ENCODE assay signal across 21 mouse cellular contexts in genomic region chr12:83106120-83106517, GRCm38 (mm10).
DNase-seq lines count a peak whose midpoint lies in the region; ATAC-seq and TF ChIP-seq lines count a peak whose summit lies in the region.
"Had no signal": no experiment of that assay in that cellular context is flagged by ENCODE, and none has a peak within 500 bp of the region (broad histone marks: within the 10 kb centered on the region; RNA-seq: fewer than 3 reads in every experiment).

No protein-coding gene starts in this region.

- no peak for TF ChIP-seq EP300 in lung, postnatal 0 days (IDR thresholded peaks at IDR 0.05)

- H3K9me3 ChIP-seq in intestine, embryonic 14.5 days (ENCODE audit: control insufficient read depth, low read length) = no peaks in the 10 kb centered on the region
- no peaks in the 10 kb centered on the region for H3K9me3 ChIP-seq in intestine, postnatal 0 days (ENCODE audit: control insufficient read depth)
- no peaks in the 10 kb centered on the region for H3K9me3 ChIP-seq in lung, postnatal 0 days (ENCODE audit: low read length)
- no peaks in the 10 kb centered on the region for H3K9me3 ChIP-seq in liver, embryonic 12.5 days (replicated peaks)
- H3K9me3 ChIP-seq: forebrain, embryonic 13.5 days; hindbrain, embryonic 15.5 days; limb, embryonic 10.5 days; midbrain, embryonic 15.5 days; neural tube, embryonic 13.5 days had no signal

- H3K4me3 ChIP-seq in intestine, embryonic 14.5 days (ENCODE audit: low read depth, low read length) = no peak overlapping the region
- H3K4me3 ChIP-seq in intestine, postnatal 0 days (ENCODE audit: low read depth, low read length) = no peak overlapping the region
- H3K4me3 ChIP-seq in lung, postnatal 0 days (ENCODE audit: low read depth, low read length) = no peak overlapping the region
- H3K4me3 ChIP-seq in liver, embryonic 12.5 days = no peak overlapping the region
- H3K4me3 ChIP-seq: forebrain, embryonic 13.5 days; hindbrain, embryonic 15.5 days; limb, embryonic 10.5 days; midbrain, embryonic 15.5 days; neural tube, embryonic 13.5 days had no signal

- H3K4me2 ChIP-seq in intestine, embryonic 14.5 days (ENCODE audit: low read length) = no peak overlapping the region
- H3K4me2 ChIP-seq in intestine, postnatal 0 days (replicated peaks; ENCODE audit: low read depth) = no peak overlapping the region
- H3K4me2 ChIP-seq in lung, postnatal 0 days (replicated peaks; ENCODE audit: low read depth, low read length) = no peak overlapping the region
- H3K4me2 ChIP-seq in liver, embryonic 12.5 days = peak overlapping the region; percentile 25; the same call in 1 of the 2 replicates
- H3K4me2 ChIP-seq: forebrain, embryonic 13.5 days; hindbrain, embryonic 15.5 days; midbrain, embryonic 15.5 days; neural tube, embryonic 13.5 days had no signal

- 0 out of 2 replicates have a peak, but pooled peaks have one; percentile 16 for ATAC-seq in intestine, embryonic 14.5 days (replicated peaks; ENCODE audit: low FRiP score, low TSS enrichment, low read depth)
- ATAC-seq in intestine, postnatal 0 days = no peak
- peak; percentile 14; the same call in 1 of the 2 replicates for ATAC-seq in lung, postnatal 0 days
- ATAC-seq in liver, embryonic 12.5 days = peak; percentile 74
- peak; percentile 64 for ATAC-seq in megakaryocyte progenitor cell, adult 5-6 weeks (replicated peaks; ENCODE audit: poor library complexity)
- ATAC-seq: forebrain, embryonic 13.5 days; midbrain, embryonic 15.5 days had no signal

- H3K27ac ChIP-seq in intestine, embryonic 14.5 days (ENCODE audit: low read depth) = no peak overlapping the region
- no peak overlapping the region for H3K27ac ChIP-seq in intestine, postnatal 0 days (ENCODE audit: low read depth, low read length)
- H3K27ac ChIP-seq in lung, postnatal 0 days (ENCODE audit: low read length) = no peak overlapping the region
- no peak overlapping the region for H3K27ac ChIP-seq in liver, embryonic 12.5 days
- H3K27ac ChIP-seq: forebrain, embryonic 13.5 days; hindbrain, embryonic 15.5 days; limb, embryonic 10.5 days; midbrain, embryonic 15.5 days; neural tube, embryonic 13.5 days had no signal

- WGBS in intestine, embryonic 14.5 days = 54% methylated on average over 5 of the region's 5 CpGs
- WGBS in intestine, postnatal 0 days = 40% methylated on average over 5 of the region's 5 CpGs
- 46% methylated on average over 5 of the region's 5 CpGs for WGBS in lung, postnatal 0 days
- whole genome bisulfite sequencing in liver, embryonic 12.5 days (ENCODE audit: insufficient replicate concordance) = 38% methylated on average over 5 of the region's 5 CpGs

- no peak for DNase-seq in intestine, embryonic 14.5 days (ENCODE audit: low spot score)
- DNase-seq in lung, postnatal 0 days (ENCODE audit: low spot score) = no peak
- DNase-seq in lung, adult 18-20 months = no peak
- no peak for DNase-seq in spleen, postnatal 4 days (ENCODE audit: low spot score in 2 of 2)
- no peak for DNase-seq in adrenal gland, postnatal 25 days
- DNase-seq: adrenal gland, adult 2 months; cerebellum, adult 11-12 months; cerebellum, postnatal 10 days; kidney, adult 18-20 months; retina, postnatal 1 day; right cerebral cortex, postnatal 25 days; spleen, adult 18-20 months; thymus, postnatal 25 days had no signal

- no peaks in the 10 kb centered on the region for H3K4me1 ChIP-seq in intestine, embryonic 14.5 days (replicated peaks; ENCODE audit: control insufficient read depth, insufficient read depth, low read length)
- 0 out of 2 replicates have a peak, but pooled peaks cover 3% of the 10 kb centered on the region for H3K4me1 ChIP-seq in intestine, postnatal 0 days (replicated peaks; ENCODE audit: control insufficient read depth, insufficient read depth, low read length)
- H3K4me1 ChIP-seq in lung, postnatal 0 days (ENCODE audit: insufficient read depth, low read depth, low read length) = no peaks in the 10 kb centered on the region
- peaks cover 31% of the 10 kb centered on the region for H3K4me1 ChIP-seq in liver, embryonic 12.5 days
- H3K4me1 ChIP-seq: limb, embryonic 10.5 days had no signal

- TF ChIP-seq CTCF in intestine, postnatal 0 days (IDR thresholded peaks at IDR 0.05; ENCODE audit: low read depth) = no peak
- TF ChIP-seq CTCF in lung, postnatal 0 days (IDR thresholded peaks at IDR 0.05) = no peak

- no peaks in the 10 kb centered on the region for H3K36me3 ChIP-seq in intestine, embryonic 14.5 days (ENCODE audit: control insufficient read depth, insufficient read depth, low read length)
- no peaks in the 10 kb centered on the region for H3K36me3 ChIP-seq in intestine, postnatal 0 days (ENCODE audit: control insufficient read depth, insufficient read depth)
- H3K36me3 ChIP-seq in lung, postnatal 0 days (ENCODE audit: insufficient read depth, low read length) = no peaks in the 10 kb centered on the region
- no peaks in the 10 kb centered on the region for H3K36me3 ChIP-seq in liver, embryonic 12.5 days
- H3K36me3 ChIP-seq: hindbrain, embryonic 15.5 days; limb, embryonic 10.5 days; midbrain, embryonic 15.5 days; neural tube, embryonic 13.5 days had no signal

- H3K9ac ChIP-seq in intestine, embryonic 14.5 days (ENCODE audit: low read length) = no peak overlapping the region
- H3K9ac ChIP-seq in intestine, postnatal 0 days (ENCODE audit: low read depth, low read length) = no peak overlapping the region
- no peak overlapping the region for H3K9ac ChIP-seq in lung, postnatal 0 days (replicated peaks; ENCODE audit: low read depth)
- no peak overlapping the region for H3K9ac ChIP-seq in liver, embryonic 12.5 days
- H3K9ac ChIP-seq: forebrain, embryonic 13.5 days; hindbrain, embryonic 15.5 days; midbrain, embryonic 15.5 days; neural tube, embryonic 13.5 days had no signal

- H3K27me3 ChIP-seq in intestine, embryonic 14.5 days (replicated peaks; ENCODE audit: control insufficient read depth, insufficient read depth, low read length) = no peaks in the 10 kb centered on the region
- H3K27me3 ChIP-seq in intestine, postnatal 0 days (replicated peaks; ENCODE audit: control insufficient read depth, insufficient read depth, low read length) = no peaks in the 10 kb centered on the region
- no peaks in the 10 kb centered on the region for H3K27me3 ChIP-seq in lung, postnatal 0 days (replicated peaks; ENCODE audit: insufficient read depth, low read length)
- peaks cover 13% of the 10 kb centered on the region; the same call in 1 of the 2 replicates for H3K27me3 ChIP-seq in liver, embryonic 12.5 days (replicated peaks)
- H3K27me3 ChIP-seq: forebrain, embryonic 13.5 days; hindbrain, embryonic 15.5 days; midbrain, embryonic 15.5 days; neural tube, embryonic 13.5 days had no signal
